Mouse (Mus musculus) MEL (cell line): ENCODE measurements around the gene Hist1h2be. TPM values are rescaled to one million over a fixed set of nuclear protein-coding genes. Genes with fewer than 3 reads are reported as not detected.

Source experiments
- DNase-seq: peaks from one replicate; pipeline ENCODE4 v3.0.0; 2011; ENCODE audit warnings: low read depth, low spot score
- H3K27ac ChIP-seq: 2 replicates; pipeline ENCODE4 v1.5.1; 2012; ENCODE audit warnings: low read depth, mild to moderate bottlenecking, control low read depth, low read length, moderate library complexity; ENCODE audit not compliant: control insufficient read depth
- H3K27me3 ChIP-seq, 2 experiments: fragments of 150-350 bp in 1 of 2; sonication (generic) in 1 of 2; 2 replicates each; pipeline ENCODE4 v1.6.1; 2012; ENCODE audit warnings: low read length in 2 of 2, mild to moderate bottlenecking in 2 of 2, improper control_type of control experiment in 1 of 2, moderate library complexity in 1 of 2; ENCODE audit not compliant: insufficient read depth in 2 of 2, control insufficient read depth in 1 of 2
- H3K36me3 ChIP-seq, 2 experiments: 2 replicates each; pipeline ENCODE4 v1.6.1; 2012 to 2014; ENCODE audit warnings: low read length in 2 of 2, improper control_type of control experiment in 1 of 2, inconsistent platforms in 1 of 2, mild to moderate bottlenecking in 1 of 2; ENCODE audit not compliant: insufficient read depth in 2 of 2, control insufficient read depth in 1 of 2
- H3K4me1 ChIP-seq, 2 experiments: fragments of 150-350 bp in 1 of 2; sonication (generic) in 1 of 2; 2 replicates each; pipeline ENCODE4 v1.6.1; 2012; ENCODE audit warnings: low read length in 2 of 2, improper control_type of control experiment in 1 of 2, mild to moderate bottlenecking in 1 of 2; ENCODE audit not compliant: insufficient read depth in 2 of 2, control insufficient read depth in 1 of 2
- H3K4me3 ChIP-seq, 2 experiments: fragments of 150-350 bp in 1 of 2; sonication (generic) in 1 of 2; 2 replicates each; pipeline ENCODE4 v1.5.1; 2012; ENCODE audit warnings: low read depth in 2 of 2, low read length in 2 of 2, mild to moderate bottlenecking in 2 of 2, moderate library complexity in 2 of 2, control low read depth in 1 of 2, improper control_type of control experiment in 1 of 2; ENCODE audit not compliant: control insufficient read depth in 1 of 2, insufficient read depth in 1 of 2
- H3K79me2 ChIP-seq: 2 replicates; pipeline ENCODE4 v1.6.1; 2012; ENCODE audit warnings: mild to moderate bottlenecking, low read length, moderate library complexity; ENCODE audit not compliant: control insufficient read depth, poor library complexity, insufficient read depth
- H3K9ac ChIP-seq: 2 replicates; pipeline ENCODE4 v1.6.1; 2012; ENCODE audit warnings: low read depth, mild to moderate bottlenecking, control low read depth, low read length, moderate library complexity; ENCODE audit not compliant: control insufficient read depth, poor library complexity, severe bottlenecking
- H3K9me3 ChIP-seq: fragments of 150-350 bp; sonication (generic); replicated peaks from 2 replicates; pipeline ENCODE4 v1.6.1; 2012; ENCODE audit warnings: mild to moderate bottlenecking, low read length, improper control_type of control experiment, moderate library complexity; ENCODE audit not compliant: insufficient read depth
- CHD1 ChIP-seq: IDR thresholded peaks from 2 replicates; pipeline ENCODE4 v1.6.1; 2012; ENCODE audit warnings: low read depth, mild to moderate bottlenecking, inconsistent platforms, low read length, improper control_type of control experiment
- CHD2 ChIP-seq: IDR thresholded peaks from 2 replicates; pipeline ENCODE4 v1.6.1; 2011; ENCODE audit warnings: low read length, improper control_type of control experiment
- E2F4 ChIP-seq: IDR thresholded peaks from 2 replicates; pipeline ENCODE4 v1.6.1; 2011; ENCODE audit warnings: low read depth, low read length, improper control_type of control experiment, borderline replicate concordance
- ELF1 ChIP-seq: IDR thresholded peaks from 2 replicates; pipeline ENCODE4 v1.6.1; 2014; ENCODE audit warnings: low read depth, mild to moderate bottlenecking, inconsistent platforms, low read length, improper control_type of control experiment, moderate library complexity
- ETS1 ChIP-seq: IDR thresholded peaks from 2 replicates; pipeline ENCODE4 v1.6.1; 2012; ENCODE audit warnings: low read depth, mild to moderate bottlenecking, inconsistent platforms, low read length, improper control_type of control experiment, moderate library complexity
- GATA1 ChIP-seq: IDR thresholded peaks from 2 replicates; pipeline ENCODE4 v1.6.1; 2011; ENCODE audit warnings: low read depth, low read length, improper control_type of control experiment
- MAFK ChIP-seq: IDR thresholded peaks from 2 replicates; pipeline ENCODE4 v1.6.1; 2011; ENCODE audit warnings: low read depth, mild to moderate bottlenecking, low read length, improper control_type of control experiment, borderline replicate concordance
- MAZ ChIP-seq: IDR thresholded peaks from 2 replicates; pipeline ENCODE4 v1.6.1; 2012; ENCODE audit warnings: low read depth, mild to moderate bottlenecking, inconsistent platforms, low read length, improper control_type of control experiment
- MEF2A ChIP-seq: IDR thresholded peaks from 2 replicates; pipeline ENCODE4 v1.6.1; 2014; ENCODE audit warnings: low read depth, mild to moderate bottlenecking, inconsistent platforms, low read length, improper control_type of control experiment; ENCODE audit not compliant: poor library complexity, insufficient replicate concordance, severe bottlenecking; ENCODE audit errors: extremely low read depth
- MXI1 ChIP-seq: IDR thresholded peaks from 2 replicates; pipeline ENCODE4 v1.6.1; 2011; ENCODE audit warnings: mild to moderate bottlenecking, low read depth, low read length, improper control_type of control experiment
- MYC ChIP-seq: IDR thresholded peaks from 2 replicates; pipeline ENCODE4 v1.6.1; 2011; ENCODE audit warnings: low read depth, mild to moderate bottlenecking, low read length, improper control_type of control experiment, moderate library complexity
- RCOR1 ChIP-seq: IDR thresholded peaks from 2 replicates; pipeline ENCODE4 v1.6.1; 2012; ENCODE audit warnings: low read depth, mild to moderate bottlenecking, inconsistent platforms, low read length, improper control_type of control experiment
- SIN3A ChIP-seq: IDR thresholded peaks from 2 replicates; pipeline ENCODE4 v1.6.1; 2012; ENCODE audit warnings: low read length, improper control_type of control experiment, inconsistent platforms
- TAL1 ChIP-seq: IDR thresholded peaks from 2 replicates; pipeline ENCODE4 v1.6.1; 2012; ENCODE audit warnings: mild to moderate bottlenecking, inconsistent platforms, low read length, moderate library complexity, mixed read lengths
- TBP ChIP-seq: IDR thresholded peaks from 2 replicates; pipeline ENCODE4 v1.8.0; 2011; ENCODE audit warnings: low read depth, low read length, improper control_type of control experiment
- TCF12 ChIP-seq: IDR thresholded peaks from 2 replicates; pipeline ENCODE4 v1.6.1; 2014; ENCODE audit warnings: low read depth, mild to moderate bottlenecking, inconsistent platforms, low read length, improper control_type of control experiment, moderate library complexity
- UBTF ChIP-seq: IDR thresholded peaks from 2 replicates; pipeline ENCODE4 v1.6.1; 2012; ENCODE audit warnings: low read depth, mild to moderate bottlenecking, inconsistent platforms, low read length, improper control_type of control experiment, moderate library complexity, borderline replicate concordance; ENCODE audit not compliant: insufficient read depth
- USF1 ChIP-seq: IDR thresholded peaks from 2 replicates; pipeline ENCODE4 v1.6.1; 2014; ENCODE audit warnings: low read depth, mild to moderate bottlenecking, inconsistent platforms, low read length, improper control_type of control experiment, moderate library complexity
- polyA plus RNA-seq, 2 experiments: library from polyadenylated mRNA; stranded (reverse) in 1 of 2; unstranded in 1 of 2; fragments of >175 nt in 1 of 2; fragments of >200 nt in 1 of 2; gene quantifications; 2 replicates each; pipeline versions ENCODE4 v1.2.1 to v1.2.4; 2012; ENCODE audit warnings: low replicate concordance in 2 of 2, low read depth in 1 of 2; ENCODE audit not compliant: insufficient read length in 2 of 2, insufficient read depth in 1 of 2, missing spikeins in 1 of 2
- total RNA-seq: library from RNA; depleted of rRNA; stranded (reverse); fragments of 300-350 nt; gene quantifications from 2 replicates; pipeline ENCODE4 v1.2.3, GENCODE M21; 2012

Gene Hist1h2be
- total and polyA plus RNA-seq, 3 experiments: 0.49 to 237 TPM; not detected in 1

GRCm38 (mm10) chr13:23611638-23612037 is 9.3 kb downstream of the Hist1h2be start:
- Histone ChIP-seq H3K27ac (no peak overlapping the region), H3K4me1 (peaks cover 0 to 8% of the 10 kb centered on the region in 2 experiments; a peak in 2 of 4 replicates), H3K9ac (no peak overlapping the region), H3K9me3 (no peaks in the 10 kb centered on the region), H3K79me2 (no peaks in the 10 kb centered on the region), H3K27me3 (no peaks in the 10 kb centered on the region), H3K4me3 (no peak overlapping the region), H3K36me3 (peaks cover 0 to 12% of the 10 kb centered on the region in 2 experiments; a peak in 2 of 4 replicates)
- no peak for DNase-seq
- TF ChIP-seq SIN3A (no peak), TBP (no peak), ETS1 (no peak), GATA1 (no peak), TCF12 (no peak), RCOR1 (no peak), TAL1 (no peak), ELF1 (no peak), MXI1 (no peak), UBTF (no peak)

DNA sequence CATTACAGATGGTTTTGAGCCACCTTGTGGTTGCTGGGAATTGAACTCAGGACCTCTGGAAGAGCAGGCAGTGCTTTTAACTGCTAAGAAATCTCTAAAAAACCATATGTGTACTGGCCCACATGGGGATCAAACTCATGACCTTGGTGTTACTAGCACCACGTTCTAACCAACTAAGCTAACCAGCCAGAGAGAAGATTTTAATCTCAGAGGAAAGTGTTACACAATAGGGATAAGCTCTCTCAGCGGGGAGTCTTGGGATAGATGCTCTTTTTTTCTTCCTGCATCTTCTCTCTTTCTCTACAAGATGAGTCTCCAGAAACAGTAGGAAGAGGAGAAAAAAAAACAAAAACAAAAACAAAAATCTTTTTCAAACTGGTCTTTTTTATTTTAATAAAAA is 10.5 kb downstream of the Hist1h2be start:
- peak; percentile 86 for TF ChIP-seq TBP
- no peak for TF ChIP-seq MAZ
- Histone ChIP-seq H3K4me3 (no peak overlapping the region), H3K36me3 (peaks cover 0 to 12% of the 10 kb centered on the region in 2 experiments; a peak in 2 of 4 replicates), H3K9me3 (no peaks in the 10 kb centered on the region), H3K9ac (no peak overlapping the region), H3K27ac (no peak overlapping the region), H3K79me2 (no peaks in the 10 kb centered on the region), H3K27me3 (no peaks in the 10 kb centered on the region), H3K4me1 (peaks cover 0 to 8% of the 10 kb centered on the region in 2 experiments; a peak in 2 of 4 replicates)
- no peak for DNase-seq

DNA sequence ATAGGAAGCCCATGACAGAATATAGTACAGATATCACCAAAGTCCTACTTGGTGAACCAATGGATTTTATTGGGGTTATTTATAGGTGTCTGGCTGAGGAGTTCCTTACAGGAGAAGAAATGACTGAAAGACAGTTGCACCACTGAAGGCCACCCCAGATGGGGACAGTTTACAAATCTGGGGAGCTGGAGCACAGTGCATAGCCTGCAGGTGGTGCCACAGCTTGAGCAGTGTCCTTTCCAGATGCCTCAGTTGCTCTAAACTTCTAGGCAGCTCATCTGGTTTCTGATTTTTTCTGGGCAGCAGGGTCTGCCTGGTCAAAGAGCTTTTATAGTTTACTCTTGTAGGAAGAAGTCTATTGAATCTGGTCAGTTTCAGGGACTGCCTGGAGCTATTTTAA is 11.1 kb downstream of the Hist1h2be start:
- Histone ChIP-seq H3K9ac (no peak overlapping the region), H3K9me3 (no peaks in the 10 kb centered on the region), H3K4me1 (peaks cover 0 to 8% of the 10 kb centered on the region in 2 experiments; a peak in 2 of 4 replicates), H3K4me3 (no peak overlapping the region), H3K27me3 (no peaks in the 10 kb centered on the region), H3K79me2 (no peaks in the 10 kb centered on the region), H3K27ac (no peak overlapping the region), H3K36me3 (peaks cover 0 to 12% of the 10 kb centered on the region in 2 experiments; a peak in 2 of 4 replicates)
- no peak for DNase-seq
- TF ChIP-seq ETS1: no peak
- no peak for TF ChIP-seq MAFK
- TF ChIP-seq E2F4: no peak
- TF ChIP-seq CHD2: no peak
- no peak for TF ChIP-seq CHD1
- TF ChIP-seq MEF2A: no peak
- no peak for TF ChIP-seq USF1
- TF ChIP-seq TBP: no peak
- TF ChIP-seq MYC: no peak
- TF ChIP-seq TAL1: no peak
